Mouse (Mus musculus): ENCODE data around the gene Hist1h3e.

DNA sequence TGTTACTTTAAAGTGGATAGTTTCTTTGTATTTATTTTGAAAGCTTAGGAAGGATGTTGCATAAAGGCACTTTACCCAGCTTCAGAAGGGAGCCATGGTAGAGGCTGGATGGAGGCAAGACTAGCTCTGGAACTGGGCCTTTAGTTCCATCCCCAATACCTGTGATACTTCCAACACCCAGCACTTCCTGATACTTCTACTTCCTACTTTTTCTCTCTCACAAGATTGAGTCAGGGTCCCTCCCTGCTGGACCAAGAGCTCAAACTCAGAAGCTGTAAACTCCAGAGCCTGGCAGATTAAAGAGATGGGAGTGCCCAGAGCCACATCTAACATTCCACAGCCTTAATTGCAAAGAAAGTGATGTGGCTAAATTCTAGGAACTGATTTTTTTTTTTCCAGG is 22.2 kb upstream of the Hist1h3e start:
- TF ChIP-seq GATA1 (IDR thresholded peaks at IDR 0.05; ENCODE audit: borderline replicate concordance, low read length) (no peak), FLI1 (IDR thresholded peaks at IDR 0.05; ENCODE audit: low read length) (no peak)

All from megakaryocyte, embryonic 14.5 days (primary cell).